Mouse (Mus musculus) liver, embryonic 15.5 days (tissue): ENCODE results near the gene Fbxo36. TPM values are rescaled to one million over a fixed set of nuclear protein-coding genes. Genes with fewer than 3 reads are reported as not detected.

Source experiments
- polyA plus RNA-seq: library from polyadenylated mRNA; unstranded; fragments of >200 nt; fragmentation: Nextera tagmentation; extraction: Ambion mirVana; gene quantifications from 2 replicates; pipeline ENCODE4 v1.2.1, GENCODE M21; 2015

The Fbxo36 gene
- polyA plus RNA-seq, 1 experiment from 2014 or later = 7.3 TPM

Other genes with a start within 250 kb of the Fbxo36 start
- 0.07 and 0.09 TPM in 2 replicates for gene Dner, start 143.6 kb upstream of the Fbxo36 start, polyA plus RNA-seq
- gene Trip12, start 675 bp downstream of the Fbxo36 start, polyA plus RNA-seq = 27.5 and 29.5 TPM in 2 replicates
- gene Slc16a14, start 95.3 kb downstream of the Fbxo36 start, polyA plus RNA-seq = not detected in 2 replicates